Mouse (Mus musculus) adrenal gland, postnatal 25 days (tissue): Measurements from ENCODE around the gene Rrp7a. TPM values are rescaled to one million over a fixed set of nuclear protein-coding genes. Genes with fewer than 3 reads are reported as not detected.
"Not testable (repeated sequence)": the region's sequence is repeated elsewhere in the genome, so short reads cannot be mapped to it uniquely, and the experiment has no call there.

Experiments
- DNase-seq: peaks from one replicate; pipeline ENCODE4 v3.0.0; 2021; ENCODE audit warnings: mixed read lengths
- total RNA-seq: library from RNA; stranded (reverse); gene quantifications from 2 replicates; pipeline ENCODE4 v1.2.3, GENCODE M21; 2021

Gene Rrp7a
- total RNA-seq, 1 experiment from 2014 or later = 100 TPM

GRCm38 (mm10) chr15:83156929-83157666 is 34.5 kb upstream of the Rrp7a start:
- peak; percentile 69 for DNase-seq

- peak; percentile 24 for DNase-seq
These were observed 33.2 kb upstream of the Rrp7a start for GRCm38 (mm10) chr15:83155672-83156419.

- no peak for DNase-seq
These were observed 31.7 kb upstream of the Rrp7a start for GRCm38 (mm10) chr15:83154309-83154708.

GRCm38 (mm10) chr15:83150694-83151093 is 28.1 kb upstream of the Rrp7a start:
- no peak for DNase-seq

- DNase-seq = no peak
These were observed 27.5 kb upstream of the Rrp7a start for GRCm38 (mm10) chr15:83150073-83150442.

- peak; percentile 96 for DNase-seq
These were observed 26.8 kb upstream of the Rrp7a start, which contains the start of gene Poldip3 for GRCm38 (mm10) chr15:83149196-83150072. TSS of gene Poldip3 (minus strand) at chr15:83149384.

- DNase-seq = peak; percentile 73
These were observed 26.2 kb upstream of the Rrp7a start for GRCm38 (mm10) chr15:83148801-83149195.

GRCm38 (mm10) chr15:83148395-83148794 is 25.8 kb upstream of the Rrp7a start:
- no peak for DNase-seq

- DNase-seq = no peak
These were observed 22.9 kb upstream of the Rrp7a start for GRCm38 (mm10) chr15:83145541-83145940.

- no peak for DNase-seq
These were observed 20.3 kb upstream of the Rrp7a start for GRCm38 (mm10) chr15:83142861-83143260.

GRCm38 (mm10) chr15:83135654-83136053 is 13.1 kb upstream of the Rrp7a start:
- no peak for DNase-seq

GRCm38 (mm10) chr15:83134671-83135070 is 12.1 kb upstream of the Rrp7a start:
- DNase-seq = no peak

- no peak for DNase-seq
These were observed 7.1 kb upstream of the Rrp7a start for GRCm38 (mm10) chr15:83129530-83130231.

- DNase-seq = not testable (repeated sequence)
These were observed 4.4 kb upstream of the Rrp7a start for GRCm38 (mm10) chr15:83127037-83127436.

- no peak for DNase-seq
These were observed 4.0 kb upstream of the Rrp7a start for GRCm38 (mm10) chr15:83126582-83126981.

GRCm38 (mm10) chr15:83124625-83125024 is 2.0 kb upstream of the Rrp7a start:
- DNase-seq = no peak

- peak; percentile 47 for DNase-seq
These were observed 664 bp downstream of the Rrp7a start for GRCm38 (mm10) chr15:83121709-83122565.

- DNase-seq = peak; percentile 53
These were observed 4.2 kb downstream of the Rrp7a start for GRCm38 (mm10) chr15:83118360-83118759.

GRCm38 (mm10) chr15:83115071-83115470 is 7.5 kb downstream of the Rrp7a start:
- no peak for DNase-seq

- DNase-seq = no peak
These were observed 8.5 kb downstream of the Rrp7a start for GRCm38 (mm10) chr15:83114106-83114505.

GRCm38 (mm10) chr15:83112898-83113297 is 9.7 kb downstream of the Rrp7a start:
- DNase-seq = peak; percentile 82
